Mouse (Mus musculus) natural killer cell, adult 2 months (primary cell): ENCODE results near the gene Cobll1.

ENCODE experiments used
- DNase-seq, 2 experiments: peaks; one replicate each; pipeline ENCODE4 v3.0.0; 2022; ENCODE audit warnings: low spot score in 2 of 2

Gene Cobll1

DNA sequence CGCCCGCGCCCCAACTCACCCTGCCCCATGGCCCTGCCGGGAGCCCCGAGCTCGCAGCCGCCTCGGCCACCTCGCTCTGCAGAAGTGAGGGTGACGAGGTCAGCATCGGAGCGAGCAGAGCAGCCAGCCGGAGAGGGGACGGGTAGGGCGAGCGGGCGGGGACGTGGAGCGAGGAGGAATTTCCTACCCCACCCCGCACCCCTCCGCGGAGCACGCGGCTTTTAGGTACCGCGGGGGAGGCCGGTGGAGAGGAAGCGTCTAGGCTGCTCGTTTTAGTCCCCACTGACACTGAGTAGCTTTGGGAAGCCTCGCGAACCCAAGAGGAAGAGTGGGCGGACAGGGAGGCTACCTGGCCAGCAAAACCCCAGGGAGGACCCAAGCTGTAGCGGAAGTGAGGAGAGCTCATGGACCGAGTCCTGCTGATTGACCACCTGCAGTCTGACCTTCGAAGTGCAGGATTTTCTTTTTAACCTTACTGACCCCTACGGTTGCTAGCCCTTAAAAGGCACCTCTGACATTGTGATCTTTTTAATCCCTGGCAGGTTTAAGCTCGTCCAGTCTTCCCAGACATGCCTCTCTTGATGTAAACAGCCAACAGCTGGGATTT lies at the start of gene Cobll1:
TSS of gene Cobll1 (minus strand) at position 440 of the 607 bp plus-strand sequence.
- DNase-seq, result peak; percentile 21 to 73

DNA sequence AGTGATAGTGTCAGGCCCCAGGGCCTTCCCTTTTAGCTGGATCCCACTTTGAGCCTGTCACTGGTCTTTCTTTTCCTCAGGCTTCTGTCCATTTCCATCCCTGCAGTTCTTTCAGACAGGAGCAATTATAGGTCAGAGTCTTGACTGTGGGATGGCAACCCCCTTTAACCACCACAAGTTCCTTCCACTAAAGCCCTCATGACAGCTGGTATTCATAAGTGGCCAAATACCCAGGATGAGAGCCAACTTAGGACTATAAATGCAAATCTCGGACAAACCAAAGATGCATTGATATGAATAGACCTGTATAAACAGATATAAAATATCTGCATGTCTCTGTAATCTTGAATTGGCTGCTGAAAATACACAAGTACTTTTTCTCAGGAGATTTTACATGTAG lies 49.5 kb upstream of the Cobll1 start:
- no peak for DNase-seq

DNA sequence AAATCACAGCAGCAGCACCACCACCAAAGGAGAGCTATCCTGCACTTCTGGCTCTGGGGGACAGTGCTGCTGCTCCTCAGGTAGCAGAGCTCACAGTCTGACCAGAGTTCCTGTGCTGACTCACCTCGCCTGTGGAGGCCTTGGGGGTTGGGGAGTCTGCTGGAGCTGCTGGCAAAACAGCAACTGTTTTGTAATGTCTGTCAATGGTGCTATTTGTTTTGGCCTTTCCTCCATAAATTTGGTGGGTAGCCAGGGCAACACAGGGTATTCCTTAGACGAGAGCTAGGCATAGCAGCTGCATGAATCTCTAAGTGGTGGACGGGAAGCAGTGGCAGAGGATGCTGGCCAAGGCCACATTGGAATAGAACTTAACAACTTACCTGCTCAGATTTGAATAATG lies 46.2 kb upstream of the Cobll1 start:
- DNase-seq, result no peak

DNA sequence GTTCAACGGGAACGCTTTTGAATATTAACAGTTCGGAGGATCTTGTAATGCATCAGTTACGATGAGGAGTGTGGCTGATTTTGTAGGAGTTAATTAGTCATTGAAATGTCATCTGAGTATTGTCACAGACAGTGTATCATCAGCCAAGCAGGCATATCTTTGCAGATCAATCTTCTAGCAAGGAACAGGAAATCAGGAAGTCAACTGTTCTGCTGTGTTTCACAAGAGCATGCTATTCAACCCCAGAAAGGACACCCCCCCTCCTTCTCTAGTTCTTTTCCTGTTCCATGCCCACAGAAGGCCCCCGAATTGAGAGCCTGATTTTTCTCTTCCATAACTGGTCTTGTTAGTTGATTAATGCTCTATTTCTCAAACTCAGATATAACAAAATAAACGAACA lies 43.8 kb upstream of the Cobll1 start:
- no peak for DNase-seq

DNA sequence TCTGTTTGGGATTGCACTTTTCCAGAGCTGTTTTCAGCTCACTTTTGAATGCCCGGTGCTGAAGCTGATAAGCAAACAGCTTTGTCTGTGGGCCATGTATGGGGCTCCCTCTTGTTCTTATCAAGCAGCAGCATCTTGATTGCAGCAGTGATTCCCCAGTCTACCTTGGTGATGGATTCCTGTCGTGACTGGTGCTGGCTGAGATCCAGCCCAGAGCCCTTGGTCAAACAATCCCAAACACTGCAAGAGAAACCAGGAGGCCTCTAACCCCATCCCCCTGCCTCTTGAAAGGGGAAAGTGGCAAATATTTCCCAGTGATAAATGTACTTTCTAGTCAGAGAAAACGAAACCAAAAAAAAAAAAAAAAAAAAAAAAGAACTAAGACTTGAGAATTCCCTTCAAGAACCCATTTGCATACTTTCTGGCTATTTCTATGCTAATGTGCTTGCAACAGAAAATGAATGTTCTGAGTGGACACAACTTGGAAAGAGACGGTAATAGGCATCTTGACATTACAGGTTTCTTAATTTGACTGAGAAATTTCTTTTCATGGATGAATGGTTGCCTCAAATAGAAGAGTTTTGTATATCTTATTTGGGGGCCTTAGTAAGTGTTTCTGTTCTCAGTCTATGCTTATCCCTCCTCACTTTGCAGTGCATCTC lies 40.0 kb upstream of the Cobll1 start:
- no peak for DNase-seq

DNA sequence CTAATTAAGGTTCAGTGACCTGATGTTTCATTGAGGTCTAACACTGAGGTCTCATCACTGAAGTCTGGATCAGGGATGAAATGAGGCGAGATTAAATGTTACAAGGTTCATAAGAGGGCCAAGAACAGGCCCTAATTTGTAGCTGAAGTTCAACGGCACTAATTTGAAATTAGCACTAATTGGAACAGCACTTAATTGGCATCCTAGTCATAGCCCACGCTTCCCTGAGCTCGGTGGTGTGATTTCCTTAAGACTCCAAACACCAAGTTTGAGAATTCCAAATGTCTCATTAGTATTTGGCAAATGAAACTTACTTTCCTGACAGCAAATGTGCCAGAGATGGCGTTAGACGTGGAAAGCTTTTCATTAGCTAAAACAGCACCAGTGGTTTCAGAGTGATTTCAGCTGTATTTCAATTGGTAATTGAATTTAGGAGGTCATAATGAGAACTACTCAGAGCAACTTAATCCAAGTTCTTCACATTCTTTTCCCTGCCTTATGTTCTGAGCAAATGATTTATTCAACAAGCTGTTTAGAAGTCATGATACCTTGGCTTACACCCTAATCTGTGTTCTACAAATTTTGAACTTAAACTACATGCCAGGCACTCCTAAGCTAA lies 36.3 kb upstream of the Cobll1 start:
- no peak for DNase-seq

DNA sequence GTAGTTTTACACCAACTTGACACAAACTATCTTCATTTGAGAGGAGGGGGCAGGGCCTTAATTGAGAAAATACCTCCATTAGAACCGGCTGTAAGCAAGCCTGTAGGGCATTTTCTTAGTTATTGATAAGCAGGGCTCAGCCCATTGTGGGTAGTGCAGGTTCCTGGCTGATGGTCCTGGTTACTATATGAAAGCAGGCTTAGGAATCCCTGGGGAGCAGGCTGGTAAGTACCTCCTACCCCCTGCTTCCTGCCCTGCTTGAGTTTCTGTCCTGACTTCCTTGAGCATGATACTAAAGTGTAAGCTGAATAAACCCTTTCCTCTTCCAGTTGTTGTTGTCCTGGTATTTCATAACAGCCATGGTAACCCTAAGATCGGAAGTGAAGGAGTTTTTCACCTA lies 34.7 kb upstream of the Cobll1 start:
- DNase-seq, result no peak

DNA sequence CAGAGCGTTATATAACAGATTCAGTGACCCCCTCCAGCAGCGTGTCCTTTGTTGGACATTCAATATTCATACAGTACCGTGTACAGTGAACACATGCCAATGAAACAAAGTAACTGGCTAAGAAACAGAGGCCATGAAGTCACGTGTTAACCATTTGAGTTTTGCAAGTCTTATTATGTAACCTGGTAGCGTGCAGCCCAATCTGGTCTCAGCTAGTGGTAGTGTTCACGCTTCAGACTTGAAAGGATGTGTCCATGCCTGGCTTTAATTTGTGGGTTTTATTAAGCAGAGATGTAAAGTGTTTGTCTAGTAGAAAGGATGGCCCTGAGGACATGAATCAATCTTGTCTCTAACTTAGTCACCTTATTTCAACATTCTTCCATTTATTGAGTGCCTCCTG lies 29.5 kb upstream of the Cobll1 start:
- no peak for DNase-seq

DNA sequence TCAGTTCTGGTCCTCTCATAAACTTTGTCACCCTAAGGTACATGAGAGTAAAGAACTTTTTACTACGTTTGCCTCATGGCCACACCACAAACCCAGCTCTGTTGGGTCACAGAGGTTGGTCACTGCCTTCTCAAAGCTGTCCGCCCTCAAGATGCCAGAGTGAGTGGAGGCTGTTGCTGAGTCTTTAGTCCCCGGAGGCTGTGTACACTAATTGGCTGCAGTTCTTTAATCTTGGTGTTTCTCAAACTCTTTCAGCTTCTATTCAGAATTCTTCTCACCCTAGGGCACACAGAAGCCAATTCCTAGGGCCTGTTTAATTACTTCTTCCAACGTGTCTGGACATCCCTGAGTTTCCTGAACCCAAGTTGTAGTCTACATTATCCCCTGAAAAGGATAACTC lies 28.6 kb upstream of the Cobll1 start:
- no peak for DNase-seq

DNA sequence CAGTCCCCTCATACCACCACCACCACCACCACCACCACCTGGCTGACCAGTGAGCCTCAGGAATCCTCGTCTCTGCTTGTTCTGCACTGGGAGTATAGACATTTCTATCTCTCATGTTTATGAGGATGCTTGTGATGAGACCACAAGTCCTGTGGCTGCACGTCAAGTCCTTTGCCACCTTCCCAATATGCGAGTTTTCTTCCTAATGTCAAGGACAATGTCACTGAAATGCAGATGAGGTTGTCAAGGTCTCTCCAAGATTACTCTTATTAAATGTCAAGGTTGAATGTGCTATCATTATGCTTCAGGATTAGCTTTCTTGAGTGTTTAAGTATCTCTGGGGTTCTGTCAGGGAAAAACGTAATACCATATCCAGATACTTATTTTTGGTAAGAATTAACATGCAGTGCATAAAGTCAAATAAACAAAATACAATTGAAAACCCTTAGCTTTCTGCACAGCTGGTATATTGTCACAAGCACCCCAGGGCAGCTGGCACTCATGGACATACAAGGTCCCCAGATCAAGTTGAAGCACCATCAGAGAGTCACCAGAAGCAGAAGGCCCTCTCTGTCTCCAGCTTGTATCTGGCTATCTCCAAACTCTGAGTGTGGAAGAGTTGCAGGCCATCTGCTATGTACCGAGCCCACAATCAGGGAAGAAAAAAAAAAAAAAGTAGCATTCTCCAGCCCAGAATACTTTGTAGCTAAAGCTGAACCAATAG lies 27.5 kb upstream of the Cobll1 start:
- no peak for DNase-seq

DNA sequence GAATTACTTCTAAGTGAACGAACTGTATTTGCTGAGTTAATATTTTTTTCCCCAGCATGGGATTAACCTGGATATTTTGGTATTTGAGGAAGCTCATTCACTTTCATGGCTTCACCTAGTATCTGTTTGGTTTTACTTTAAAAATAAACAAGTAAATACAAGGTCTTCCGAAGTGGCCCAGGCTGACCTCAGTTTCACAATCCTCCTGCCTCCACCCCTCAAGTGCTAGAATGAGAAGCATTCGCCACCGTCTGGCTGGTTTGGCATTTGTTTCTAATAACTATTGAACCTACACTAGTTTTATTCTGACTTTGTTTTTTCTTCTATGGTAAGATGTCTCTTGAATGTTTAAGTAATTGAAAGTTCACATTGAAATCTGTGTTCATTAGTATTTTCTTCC lies 23.0 kb upstream of the Cobll1 start:
- DNase-seq, result no peak

DNA sequence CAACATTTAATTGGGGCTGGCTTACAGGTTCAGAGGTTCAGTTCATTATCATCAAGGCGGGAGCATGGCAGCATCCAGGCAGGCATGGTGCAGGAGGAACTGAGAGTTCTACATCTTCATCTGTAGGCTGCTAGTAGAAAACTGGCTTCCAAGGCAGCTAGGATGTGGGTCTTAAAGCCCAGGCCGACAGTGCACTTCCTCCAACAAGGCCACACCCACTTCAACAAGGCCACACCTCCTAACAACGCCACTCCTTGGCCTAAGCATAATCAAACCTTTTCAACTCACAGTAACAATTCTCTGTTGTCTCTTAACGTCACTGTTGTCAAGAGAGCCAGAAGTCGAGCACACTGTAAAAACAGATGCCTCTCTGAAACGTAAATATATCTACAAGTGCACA lies 21.6 kb upstream of the Cobll1 start:
- peak in 1 of 2 experiments; percentile 3 for DNase-seq

DNA sequence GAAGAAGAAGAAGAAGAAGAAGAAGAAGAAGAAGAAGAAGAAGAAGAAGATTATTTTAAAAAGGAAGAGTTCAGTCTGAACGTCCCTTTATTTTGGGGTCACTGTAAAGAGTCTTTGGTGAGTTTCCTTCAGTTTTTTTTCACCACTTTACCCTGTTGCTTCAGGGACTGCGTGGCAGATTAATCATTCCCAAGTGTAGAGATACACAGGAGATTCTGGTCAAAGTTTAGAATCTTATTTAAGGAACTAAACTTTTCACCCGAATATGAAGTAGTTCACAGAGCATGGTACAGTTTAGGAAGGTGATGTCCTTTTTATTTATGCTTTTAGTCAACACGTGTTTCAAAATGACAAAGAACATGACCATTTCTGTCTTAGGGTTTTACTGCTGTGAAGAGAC lies 21.2 kb upstream of the Cobll1 start:
- no peak for DNase-seq

DNA sequence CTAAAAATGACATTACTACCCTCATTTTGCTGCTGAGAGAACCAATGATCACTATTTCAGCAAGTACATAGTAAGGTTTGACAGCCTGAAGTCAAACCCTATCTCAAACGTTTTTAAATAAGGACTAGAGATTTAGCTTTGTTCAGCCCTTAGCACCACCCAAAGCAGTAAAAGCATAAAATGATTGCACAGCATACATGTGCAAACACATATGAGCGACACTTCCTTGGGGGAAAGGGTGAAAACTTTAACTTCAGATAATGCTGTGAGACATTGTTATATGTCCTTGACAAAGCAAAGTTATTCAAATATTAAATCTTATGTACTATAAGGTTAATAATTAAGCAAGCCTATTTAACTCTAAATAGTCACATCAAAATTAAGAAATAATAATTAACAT lies 18.2 kb upstream of the Cobll1 start:
- no peak for DNase-seq

DNA sequence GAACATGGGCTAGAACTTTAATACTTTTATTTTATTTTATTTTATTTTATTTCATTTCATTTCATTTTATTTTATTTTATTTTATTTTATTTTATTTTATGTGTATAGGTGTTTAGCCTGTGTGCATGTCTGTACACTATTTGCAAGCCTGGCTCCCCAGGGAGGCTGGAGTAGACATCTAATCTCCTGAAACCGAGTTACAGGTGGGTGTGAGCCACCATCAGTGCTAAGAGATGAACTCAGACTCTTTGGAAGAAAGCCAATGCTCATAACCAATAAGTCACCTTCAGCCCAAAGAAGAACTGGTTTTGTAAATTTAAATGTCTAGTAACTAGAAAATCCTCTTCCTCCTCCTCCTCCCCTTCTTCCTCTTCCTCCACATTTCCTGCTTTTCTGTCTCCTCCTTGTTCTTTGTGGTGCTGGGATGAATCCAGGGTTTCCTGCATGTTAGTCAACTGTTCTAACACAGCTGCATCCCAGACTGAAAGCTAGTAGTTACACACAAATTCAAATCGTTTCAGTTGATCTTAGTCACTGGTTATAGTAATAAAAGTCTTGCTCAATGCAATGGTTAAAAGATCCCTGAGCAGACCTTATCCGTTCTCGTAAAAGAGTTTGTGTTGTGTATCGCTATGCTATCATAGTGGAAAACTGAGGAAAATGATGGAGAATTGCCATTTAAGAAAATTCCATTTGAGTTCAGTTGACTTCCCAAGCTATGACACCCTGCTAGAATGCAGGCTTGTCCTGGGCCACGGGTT lies 17.5 kb upstream of the Cobll1 start:
- no peak for DNase-seq

DNA sequence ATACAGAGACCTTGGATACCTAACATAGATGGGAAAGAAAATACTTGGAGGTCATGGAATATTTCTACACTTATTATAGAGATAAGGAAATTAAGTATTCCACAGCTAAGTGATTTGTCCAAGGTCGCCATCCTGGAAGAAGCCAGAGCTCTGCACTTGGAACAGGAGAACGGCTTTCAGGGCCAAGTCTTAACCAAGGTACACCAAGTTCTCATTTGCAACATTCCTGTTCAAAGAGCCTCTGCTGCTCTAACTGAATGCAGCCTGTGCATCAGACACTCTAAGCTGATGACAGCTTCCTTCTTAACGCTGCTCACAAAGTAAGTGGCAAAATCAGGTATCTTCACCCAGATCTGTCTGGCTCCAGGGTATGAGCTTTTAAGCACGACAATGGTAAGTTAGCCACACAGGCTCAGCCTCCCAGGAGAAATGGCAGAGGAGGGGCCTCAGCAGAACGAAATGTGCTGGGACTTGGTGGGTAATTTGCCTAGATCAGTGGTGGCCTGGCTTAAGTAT lies 11.4 kb upstream of the Cobll1 start:
- no peak for DNase-seq

DNA sequence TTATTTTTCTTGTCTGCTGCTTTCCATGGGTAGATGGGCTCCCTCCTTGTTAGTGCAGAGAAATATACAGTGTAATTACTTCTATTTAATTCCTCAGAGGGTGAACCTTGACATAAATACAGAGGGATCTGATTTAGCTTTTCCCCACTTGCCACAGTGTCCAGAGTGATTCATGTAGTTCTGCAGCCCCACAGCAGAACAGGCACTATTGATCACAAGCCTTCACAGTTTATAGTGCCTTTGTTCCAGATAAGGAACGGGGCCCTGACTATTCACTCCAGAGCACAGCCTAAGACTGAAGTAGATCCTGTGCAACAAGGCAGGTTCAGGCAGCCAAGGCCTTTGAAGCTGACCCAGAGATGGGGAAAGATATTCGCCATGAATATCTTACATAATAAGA lies 10.4 kb upstream of the Cobll1 start:
- DNase-seq, result no peak

DNA sequence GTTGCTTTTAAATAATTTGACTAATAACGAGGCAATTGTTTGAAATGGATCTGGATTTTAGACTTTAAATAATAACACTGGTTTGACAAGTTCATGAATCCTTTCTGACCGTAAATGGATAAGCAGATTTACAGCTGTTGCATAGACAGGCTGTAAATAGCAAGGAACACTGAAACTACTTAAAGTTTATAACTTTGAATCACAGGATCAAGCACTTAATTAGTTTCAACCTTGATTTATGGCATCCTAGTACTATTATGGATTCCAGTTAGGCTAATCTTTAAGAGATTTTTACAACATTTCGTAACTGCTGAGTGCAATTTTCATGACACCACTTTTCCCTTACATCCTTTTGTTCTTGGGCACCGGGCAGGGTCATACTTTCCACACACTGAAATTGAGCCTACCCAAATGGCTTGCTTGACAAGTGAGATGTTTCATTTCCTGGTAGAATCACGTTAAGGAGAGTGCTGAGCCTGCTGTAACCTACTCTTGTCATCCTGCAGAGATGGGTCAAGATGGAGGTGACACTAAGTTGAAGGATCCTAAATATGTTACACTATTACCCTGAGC lies 1.1 kb upstream of the Cobll1 start:
- DNase-seq, result no peak

DNA sequence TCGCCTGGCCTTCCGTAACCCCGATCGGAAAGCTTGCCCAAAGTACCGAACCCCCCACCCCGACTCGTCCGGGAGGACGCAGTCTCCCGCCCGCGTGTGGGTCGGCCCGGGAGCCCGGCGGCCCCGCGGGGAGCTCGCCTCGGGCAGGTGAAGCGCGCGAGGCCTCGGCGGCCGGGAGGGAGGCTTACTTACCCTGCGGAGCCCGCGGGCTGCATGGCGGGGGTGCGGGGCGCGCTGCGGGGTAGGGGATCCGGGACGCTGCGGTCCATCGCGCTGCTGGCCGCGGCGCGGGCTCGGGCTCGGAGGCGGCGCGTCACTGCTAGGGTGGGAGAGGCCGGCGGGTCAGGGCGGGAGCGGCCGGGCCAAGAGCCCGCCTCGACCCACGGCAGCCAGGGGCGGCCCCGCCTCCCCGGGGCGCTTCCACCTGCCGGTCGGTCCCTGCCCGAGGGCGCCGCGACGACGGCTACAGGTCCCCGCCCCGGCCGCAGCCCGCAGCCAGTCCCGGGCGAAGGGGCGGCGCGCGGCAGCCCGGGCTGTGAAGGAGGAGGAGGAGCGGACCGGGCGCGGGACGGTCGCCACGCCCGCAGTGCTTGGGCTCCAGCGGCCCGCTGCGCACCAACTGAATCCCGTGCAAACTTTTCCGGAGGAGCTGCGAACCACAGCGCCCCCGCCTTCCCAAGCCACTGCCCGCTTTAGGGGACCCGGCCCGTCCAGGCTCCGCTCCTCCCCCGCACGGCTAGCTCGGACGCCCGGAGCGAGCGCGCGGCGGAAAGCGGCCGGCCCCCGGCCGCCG lies 836 bp downstream of the Cobll1 start:
- DNase-seq, result peak; percentile 35 to 53

DNA sequence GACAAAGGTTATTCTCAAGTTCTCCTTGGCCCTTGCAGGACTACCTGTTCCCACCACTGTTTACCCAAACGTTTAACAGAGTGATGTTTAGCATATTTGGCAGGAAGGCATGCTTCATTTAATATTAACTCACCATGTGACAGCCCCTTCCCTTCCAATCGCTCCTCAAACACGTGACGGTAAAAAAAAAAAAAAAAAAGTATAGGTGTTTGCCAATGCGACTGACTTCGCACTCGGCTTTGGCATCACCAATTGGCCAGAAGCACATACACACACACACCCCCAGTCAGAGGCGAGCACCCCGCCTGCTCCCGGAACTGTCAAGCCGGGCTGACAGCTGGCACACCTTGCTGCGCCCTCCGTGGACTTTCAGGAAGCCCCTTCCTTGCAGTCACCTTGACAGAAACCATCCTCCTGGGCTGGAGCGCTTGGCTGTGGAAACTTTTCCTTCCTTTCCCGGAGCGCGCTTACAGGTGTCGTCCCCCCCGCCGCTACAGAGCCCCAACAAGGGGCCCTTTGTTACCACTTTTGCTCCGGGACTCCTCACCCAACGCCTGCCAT lies 1.5 kb downstream of the Cobll1 start:
- peak; percentile 42 to 71 for DNase-seq
